Mouse (Mus musculus): Measurements from ENCODE around the gene Glt8d1.

GRCm38 (mm10) chr14:30958517-30958916 is 42.7 kb upstream of the Glt8d1 start:
- TF ChIP-seq CTCF (conservative IDR thresholded peaks at IDR 0.05; ENCODE audit: insufficient read depth, insufficient read length, low read depth, low read length), result no peak
- no peak for TF ChIP-seq POLR2A (IDR thresholded peaks at IDR 0.05; ENCODE audit: low read depth, low read length)

All from kidney, adult 2 months (tissue).